Mouse (Mus musculus) C2C12 (cell line): ENCODE measurements around the gene Serp2.

Source experiments
- CEBPB ChIP-seq: IDR thresholded peaks from one replicate; pipeline ENCODE4 v1.6.1; 2011; ENCODE audit warnings: low read depth, mild to moderate bottlenecking, control low read depth, moderate library complexity
- CTCF ChIP-seq: IDR thresholded peaks from one replicate; pipeline ENCODE4 v1.5.1; 2011; ENCODE audit not compliant: control insufficient read depth, insufficient read depth, insufficient read length
- FOSL1 ChIP-seq: IDR thresholded peaks from one replicate; pipeline ENCODE4 v1.8.0; 2011; ENCODE audit warnings: mild to moderate bottlenecking, low read length; ENCODE audit not compliant: poor library complexity, insufficient read depth, severe bottlenecking
- MYOD1 ChIP-seq: IDR thresholded peaks from one replicate; pipeline ENCODE4 v1.6.1; 2011; ENCODE audit warnings: low read depth; ENCODE audit not compliant: control insufficient read depth, insufficient read length
- USF1 ChIP-seq: IDR thresholded peaks from one replicate; pipeline ENCODE4 v1.6.1; 2011; ENCODE audit warnings: low read depth, mild to moderate bottlenecking, control low read depth, moderate library complexity

GRCm38 (mm10) chr14:76566193-76566592, 9.5 kb upstream of the Serp2 start:
- no peak for TF ChIP-seq CTCF
- TF ChIP-seq MYOD1, result no peak
- no peak for TF ChIP-seq USF1
- TF ChIP-seq FOSL1, result no peak
- no peak for TF ChIP-seq CEBPB
